Mouse (Mus musculus): ENCODE measurements around the gene Ank3. TPM values are rescaled to one million over a fixed set of nuclear protein-coding genes. Genes with fewer than 3 reads are reported as not detected.

Ank3 gene
- polyA plus RNA-seq, 1 experiment from 2014 or later = 13.4 TPM

DNA sequence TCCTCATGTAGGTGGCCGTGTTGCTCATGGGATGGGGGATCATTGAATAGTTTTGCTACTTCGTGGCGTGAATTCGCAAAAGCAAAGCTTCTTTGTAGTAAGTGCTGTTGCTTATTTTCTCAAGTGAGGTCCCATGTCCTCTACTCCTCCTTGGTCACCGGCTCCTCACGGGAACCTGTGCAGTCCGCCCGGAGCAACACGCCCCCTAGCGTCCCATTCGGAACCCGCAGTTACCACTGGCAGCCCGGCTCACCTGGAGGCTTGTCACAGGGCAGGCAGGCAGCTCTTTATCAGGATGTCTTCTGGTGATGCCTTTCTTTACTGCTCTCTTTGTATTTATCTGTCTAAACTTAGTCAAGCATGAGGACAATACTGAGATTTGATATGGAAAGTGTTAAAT, 157.7 kb downstream of the Ank3 start:
- no peaks in the 10 kb centered on the region for H3K36me3 ChIP-seq (ENCODE audit: control insufficient read depth, insufficient read depth, low read length)
- H3K9me3 ChIP-seq (ENCODE audit: control insufficient read depth, low read length) = no peaks in the 10 kb centered on the region
- ATAC-seq (replicated peaks; ENCODE audit: low FRiP score) (no peak), DNase-seq (ENCODE audit: low spot score) (peak; percentile 44)
- H3K27me3 ChIP-seq (replicated peaks; ENCODE audit: control insufficient read depth, insufficient read depth, low read length) = no peaks in the 10 kb centered on the region
- no peak overlapping the region for H3K4me3 ChIP-seq (ENCODE audit: low read depth, low read length)
- no peak overlapping the region for H3K27ac ChIP-seq (ENCODE audit: low read depth, low read length)
- WGBS = 22% methylated on average over 13 of the region's 13 CpGs
- H3K4me2 ChIP-seq = no peak overlapping the region
- no peak overlapping the region for H3K9ac ChIP-seq (ENCODE audit: low read depth, low read length)
- H3K4me1 ChIP-seq (replicated peaks; ENCODE audit: control insufficient read depth, insufficient read depth, low read length) = no peaks in the 10 kb centered on the region; the same call in 1 of the 2 replicates

DNA sequence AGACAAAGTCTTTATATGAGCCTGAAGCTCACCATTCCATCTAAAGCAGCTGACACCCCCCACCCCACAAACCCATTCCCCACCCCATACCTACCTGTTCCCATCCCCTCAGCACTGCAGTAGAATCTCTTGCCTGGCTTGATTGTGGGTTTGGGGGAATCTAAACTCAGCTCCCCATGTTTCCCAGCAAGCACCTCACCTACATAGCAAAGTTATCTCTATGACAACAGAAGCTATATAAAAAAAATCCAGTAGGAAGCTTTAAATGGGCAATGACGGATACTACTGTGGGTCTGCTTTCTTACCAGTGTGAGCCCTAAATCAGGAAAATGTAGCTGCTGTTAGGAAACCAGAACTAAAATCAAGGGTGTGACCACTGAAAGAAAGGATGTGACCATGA, 161.7 kb downstream of the Ank3 start:
- H3K27me3 ChIP-seq (replicated peaks; ENCODE audit: control insufficient read depth, insufficient read depth, low read length) = no peaks in the 10 kb centered on the region
- ATAC-seq (replicated peaks; ENCODE audit: low FRiP score) = no peak
- no peak overlapping the region for H3K27ac ChIP-seq (ENCODE audit: low read depth, low read length)
- DNase-seq (ENCODE audit: low spot score) = no peak
- no peak overlapping the region for H3K4me2 ChIP-seq
- H3K4me3 ChIP-seq (ENCODE audit: low read depth, low read length) = no peak overlapping the region
- H3K36me3 ChIP-seq (ENCODE audit: control insufficient read depth, insufficient read depth, low read length) = no peaks in the 10 kb centered on the region
- H3K4me1 ChIP-seq (replicated peaks; ENCODE audit: control insufficient read depth, insufficient read depth, low read length) = no peaks in the 10 kb centered on the region; the same call in 1 of the 2 replicates
- H3K9ac ChIP-seq (ENCODE audit: low read depth, low read length) = no peak overlapping the region
- no peaks in the 10 kb centered on the region for H3K9me3 ChIP-seq (ENCODE audit: control insufficient read depth, low read length)
- WGBS = 86% methylated on average over 1 of the region's 1 CpGs

DNA sequence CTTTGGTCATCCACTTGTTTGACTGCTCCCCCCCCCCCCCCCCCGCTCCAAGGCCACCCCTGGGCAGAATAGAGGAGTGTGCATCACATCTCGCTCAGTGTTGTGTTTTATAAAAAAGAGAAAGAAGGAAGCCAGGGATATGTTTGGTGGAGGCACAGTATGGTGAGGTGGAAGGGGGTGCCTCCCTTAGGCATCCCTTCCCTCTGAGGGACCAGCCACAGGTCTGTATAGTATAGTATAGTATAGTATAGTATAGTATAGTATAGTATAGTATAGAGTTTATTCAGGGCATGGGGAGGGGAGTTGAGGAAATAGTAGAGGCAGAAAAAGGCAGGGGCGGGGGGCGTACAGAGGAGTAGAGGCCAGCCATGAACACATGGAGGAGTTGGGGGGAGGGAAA, 164.4 kb downstream of the Ank3 start:
- DNase-seq (ENCODE audit: low spot score) (no peak), ATAC-seq (replicated peaks; ENCODE audit: low FRiP score) (no peak)
- Histone ChIP-seq H3K4me2 (no peak overlapping the region), H3K27ac (ENCODE audit: low read depth, low read length) (no peak overlapping the region), H3K4me1 (replicated peaks; ENCODE audit: control insufficient read depth, insufficient read depth, low read length) (no peaks in the 10 kb centered on the region), H3K27me3 (replicated peaks; ENCODE audit: control insufficient read depth, insufficient read depth, low read length) (no peaks in the 10 kb centered on the region), H3K4me3 (ENCODE audit: low read depth, low read length) (no peak overlapping the region), H3K9me3 (ENCODE audit: control insufficient read depth, low read length) (no peaks in the 10 kb centered on the region), H3K36me3 (ENCODE audit: control insufficient read depth, insufficient read depth, low read length) (no peaks in the 10 kb centered on the region), H3K9ac (ENCODE audit: low read depth, low read length) (no peak overlapping the region)
- 73% methylated on average over 3 of the region's 4 CpGs for WGBS

DNA sequence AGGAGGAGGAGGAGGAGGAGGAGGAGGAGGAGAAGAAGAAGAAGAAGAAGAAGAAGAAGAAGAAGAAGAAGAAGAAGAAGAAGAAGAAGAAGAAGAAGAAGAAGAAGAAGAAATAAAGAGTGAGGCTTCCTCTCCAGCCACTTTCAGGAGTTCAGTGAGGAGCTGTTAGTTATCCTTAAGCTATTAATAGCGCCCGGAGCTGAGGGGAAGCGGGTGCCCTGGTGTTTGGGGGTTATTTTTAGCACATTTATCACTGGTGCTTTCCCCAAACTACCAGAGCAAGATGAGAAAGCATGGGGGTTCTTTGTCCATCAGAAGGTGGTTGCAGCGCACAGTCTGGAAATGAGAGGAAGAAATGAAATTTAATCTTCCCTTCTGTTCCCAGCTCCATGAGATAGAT, 166.5 kb downstream of the Ank3 start:
- Histone ChIP-seq H3K4me3 (ENCODE audit: low read depth, low read length) (no peak overlapping the region), H3K27ac (ENCODE audit: low read depth, low read length) (no peak overlapping the region), H3K4me2 (no peak overlapping the region), H3K4me1 (replicated peaks; ENCODE audit: control insufficient read depth, insufficient read depth, low read length) (no peaks in the 10 kb centered on the region), H3K36me3 (ENCODE audit: control insufficient read depth, insufficient read depth, low read length) (no peaks in the 10 kb centered on the region), H3K27me3 (replicated peaks; ENCODE audit: control insufficient read depth, insufficient read depth, low read length) (no peaks in the 10 kb centered on the region), H3K9me3 (ENCODE audit: control insufficient read depth, low read length) (no peaks in the 10 kb centered on the region), H3K9ac (ENCODE audit: low read depth, low read length) (no peak overlapping the region)
- ATAC-seq (replicated peaks; ENCODE audit: low FRiP score) (no peak), DNase-seq (ENCODE audit: low spot score) (no peak)
- 45% methylated on average over 4 of the region's 4 CpGs for WGBS

DNA sequence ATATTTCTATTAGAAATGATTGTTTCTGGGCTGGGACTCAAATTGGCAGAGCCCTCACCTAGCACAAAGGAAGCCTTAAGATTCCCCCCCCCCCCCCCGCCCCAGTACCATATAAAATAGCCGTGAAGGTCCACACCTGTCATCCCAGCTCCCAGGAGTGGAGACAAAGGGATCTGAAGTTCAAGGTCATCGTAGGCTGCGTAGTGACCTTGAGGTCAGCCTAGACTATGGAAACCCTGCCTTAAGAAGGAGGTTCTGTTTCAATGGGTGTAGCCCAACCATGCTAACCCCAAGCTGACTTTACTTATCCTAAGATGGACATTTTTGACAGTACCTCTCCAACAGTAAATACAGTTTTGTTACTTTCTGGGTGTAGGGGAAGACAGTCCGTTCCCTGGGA, 170.4 kb downstream of the Ank3 start:
- Histone ChIP-seq H3K27me3 (replicated peaks; ENCODE audit: control insufficient read depth, insufficient read depth, low read length) (peaks cover 8% of the 10 kb centered on the region), H3K9me3 (ENCODE audit: control insufficient read depth, low read length) (no peaks in the 10 kb centered on the region), H3K27ac (ENCODE audit: low read depth, low read length) (no peak overlapping the region), H3K4me1 (replicated peaks; ENCODE audit: control insufficient read depth, insufficient read depth, low read length) (0 out of 2 replicates have a peak, but pooled peaks cover 2% of the 10 kb centered on the region), H3K4me3 (ENCODE audit: low read depth, low read length) (no peak overlapping the region), H3K36me3 (ENCODE audit: control insufficient read depth, insufficient read depth, low read length) (no peaks in the 10 kb centered on the region), H3K4me2 (no peak overlapping the region), H3K9ac (ENCODE audit: low read depth, low read length) (no peak overlapping the region)
- DNase-seq (ENCODE audit: low spot score) (no peak), ATAC-seq (replicated peaks; ENCODE audit: low FRiP score) (no peak)
- 82% methylated on average over 5 of the region's 5 CpGs for WGBS

DNA sequence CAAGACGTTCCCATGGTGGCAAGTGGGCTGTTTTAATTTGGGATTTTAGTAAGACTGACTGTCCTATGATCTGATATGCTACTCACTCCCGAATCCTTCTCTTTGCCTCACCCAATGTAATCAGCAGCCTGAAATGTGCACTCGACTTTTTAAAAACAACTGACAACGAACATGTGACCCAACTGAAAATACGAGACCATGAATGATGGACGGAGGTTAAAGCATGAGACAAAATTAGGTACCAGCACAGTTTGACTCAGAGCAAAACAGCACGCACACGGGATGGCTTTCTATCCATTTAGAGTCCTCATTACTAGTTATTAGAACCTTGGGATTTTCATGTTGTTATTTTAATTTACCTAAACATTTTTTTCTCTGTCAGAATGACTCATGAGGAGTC, 171.2 kb downstream of the Ank3 start:
- DNase-seq (ENCODE audit: low spot score) (no peak), ATAC-seq (replicated peaks; ENCODE audit: low FRiP score) (no peak)
- H3K27ac ChIP-seq (ENCODE audit: low read depth, low read length) = no peak overlapping the region
- H3K4me1 ChIP-seq (replicated peaks; ENCODE audit: control insufficient read depth, insufficient read depth, low read length) = 0 out of 2 replicates have a peak, but pooled peaks cover 2% of the 10 kb centered on the region
- no peaks in the 10 kb centered on the region for H3K9me3 ChIP-seq (ENCODE audit: control insufficient read depth, low read length)
- no peak overlapping the region for H3K4me3 ChIP-seq (ENCODE audit: low read depth, low read length)
- 68% methylated on average over 8 of the region's 8 CpGs for WGBS
- no peak overlapping the region for H3K4me2 ChIP-seq
- no peaks in the 10 kb centered on the region for H3K36me3 ChIP-seq (ENCODE audit: control insufficient read depth, insufficient read depth, low read length)
- H3K9ac ChIP-seq (ENCODE audit: low read depth, low read length) = no peak overlapping the region
- H3K27me3 ChIP-seq (replicated peaks; ENCODE audit: control insufficient read depth, insufficient read depth, low read length) = peaks cover 12% of the 10 kb centered on the region

DNA sequence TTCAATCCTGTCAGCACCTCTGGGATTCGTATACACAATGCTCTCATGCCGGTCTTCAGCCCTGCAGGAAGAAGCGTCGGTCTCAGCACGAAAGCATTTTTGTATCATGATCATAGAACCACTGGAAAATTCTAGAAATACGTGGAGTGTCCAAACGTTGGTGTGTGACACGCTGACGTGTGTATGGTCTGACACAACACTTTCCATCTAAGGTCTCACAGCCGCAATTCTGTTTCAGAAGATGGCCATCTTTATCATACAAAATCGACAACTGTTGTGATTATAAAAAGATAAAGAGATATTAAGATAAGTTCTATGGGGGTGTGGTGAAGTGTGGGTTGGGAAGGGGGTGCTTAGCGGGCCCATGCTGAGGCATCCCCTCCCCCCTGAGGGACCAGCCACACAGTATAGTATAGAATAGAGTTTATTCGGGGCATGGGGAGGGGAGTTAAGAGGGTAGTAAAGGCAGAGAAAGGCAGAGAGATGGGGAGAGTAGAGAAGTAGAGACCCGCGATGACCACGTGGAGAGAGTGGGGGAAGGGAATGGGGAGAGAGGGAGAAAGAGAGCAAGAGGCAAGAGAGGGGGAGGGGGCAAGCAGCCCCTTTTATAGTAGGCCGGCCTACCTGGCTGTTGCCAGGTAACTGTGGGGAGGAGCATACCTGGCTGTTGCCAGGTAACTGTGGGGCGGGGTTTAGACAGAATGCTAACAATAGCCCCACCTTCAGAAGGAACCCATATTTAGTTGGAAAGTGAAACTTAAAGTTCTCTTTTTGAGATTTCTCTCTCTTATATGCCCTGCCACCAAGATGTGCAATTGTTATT, 172.1 kb downstream of the Ank3 start:
- Histone ChIP-seq H3K4me2 (peak overlapping the region; percentile 58), H3K27me3 (replicated peaks; ENCODE audit: control insufficient read depth, insufficient read depth, low read length) (peaks cover 12% of the 10 kb centered on the region), H3K36me3 (ENCODE audit: control insufficient read depth, insufficient read depth, low read length) (no peaks in the 10 kb centered on the region), H3K4me3 (ENCODE audit: low read depth, low read length) (no peak overlapping the region), H3K9me3 (ENCODE audit: control insufficient read depth, low read length) (no peaks in the 10 kb centered on the region), H3K4me1 (replicated peaks; ENCODE audit: control insufficient read depth, insufficient read depth, low read length) (0 out of 2 replicates have a peak, but pooled peaks cover 2% of the 10 kb centered on the region), H3K9ac (ENCODE audit: low read depth, low read length) (no peak overlapping the region), H3K27ac (ENCODE audit: low read depth, low read length) (no peak overlapping the region)
- no peak; the same call in 1 of the 2 replicates for ATAC-seq (replicated peaks; ENCODE audit: low FRiP score)
- no peak for DNase-seq (ENCODE audit: low spot score)
- WGBS = 34% methylated on average over 18 of the region's 18 CpGs

DNA sequence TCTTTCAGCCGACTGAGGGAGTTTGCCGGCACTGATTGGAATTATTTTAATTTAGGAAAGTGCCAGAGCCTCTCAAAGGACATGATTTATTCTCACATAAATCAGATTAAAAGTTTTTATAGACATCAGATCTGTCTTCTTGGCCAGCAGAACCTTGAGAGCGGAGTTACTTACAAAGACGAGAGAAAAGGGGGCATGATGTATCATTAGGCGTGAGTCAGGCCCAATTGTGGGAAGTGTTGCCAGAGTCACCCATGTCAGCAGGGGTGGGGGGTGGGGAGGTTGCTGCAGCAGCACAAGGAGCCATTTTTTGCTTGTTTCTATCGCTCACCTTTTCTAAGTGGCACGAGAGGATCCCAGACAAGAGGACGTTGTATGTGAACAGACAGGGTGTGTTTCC, 172.8 kb downstream of the Ank3 start:
- 2% methylated on average over 8 of the region's 8 CpGs for WGBS
- ATAC-seq (replicated peaks; ENCODE audit: low FRiP score) = no peak
- Histone ChIP-seq H3K4me1 (replicated peaks; ENCODE audit: control insufficient read depth, insufficient read depth, low read length) (0 out of 2 replicates have a peak, but pooled peaks cover 2% of the 10 kb centered on the region), H3K9ac (ENCODE audit: low read depth, low read length) (no peak overlapping the region), H3K27ac (ENCODE audit: low read depth, low read length) (no peak overlapping the region), H3K9me3 (ENCODE audit: control insufficient read depth, low read length) (no peaks in the 10 kb centered on the region), H3K4me2 (peak overlapping the region; percentile 58), H3K4me3 (ENCODE audit: low read depth, low read length) (peak overlapping the region; percentile 11; the same call in 1 of the 2 replicates), H3K36me3 (ENCODE audit: control insufficient read depth, insufficient read depth, low read length) (no peaks in the 10 kb centered on the region), H3K27me3 (replicated peaks; ENCODE audit: control insufficient read depth, insufficient read depth, low read length) (peaks cover 12% of the 10 kb centered on the region)
- no peak for DNase-seq (ENCODE audit: low spot score)

DNA sequence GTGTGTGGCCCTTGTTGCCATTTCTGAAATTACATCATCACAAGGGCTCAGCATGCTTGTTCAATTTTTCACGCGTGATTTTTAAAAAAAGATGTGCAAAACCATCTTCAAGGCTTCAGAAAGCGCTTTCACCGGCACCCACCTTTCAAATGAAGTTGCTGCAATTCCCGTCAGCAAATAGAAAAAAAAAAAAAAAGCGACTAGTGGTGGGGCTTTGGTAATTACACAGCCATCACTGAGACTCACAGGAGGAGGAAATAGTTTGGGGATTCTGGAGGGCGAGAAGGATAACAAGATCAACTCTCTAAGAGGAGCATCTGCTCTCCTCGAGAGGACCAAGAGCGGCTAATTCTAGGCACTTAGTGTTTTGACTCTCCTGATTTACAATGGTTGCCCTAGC, 173.4 kb downstream of the Ank3 start:
- DNase-seq (ENCODE audit: low spot score) (no peak), ATAC-seq (replicated peaks; ENCODE audit: low FRiP score) (no peak)
- WGBS = 4% methylated on average over 9 of the region's 9 CpGs
- Histone ChIP-seq H3K27me3 (replicated peaks; ENCODE audit: control insufficient read depth, insufficient read depth, low read length) (peaks cover 12% of the 10 kb centered on the region), H3K4me3 (ENCODE audit: low read depth, low read length) (peak overlapping the region; percentile 11; the same call in 1 of the 2 replicates), H3K4me1 (replicated peaks; ENCODE audit: control insufficient read depth, insufficient read depth, low read length) (0 out of 2 replicates have a peak, but pooled peaks cover 2% of the 10 kb centered on the region), H3K36me3 (ENCODE audit: control insufficient read depth, insufficient read depth, low read length) (no peaks in the 10 kb centered on the region), H3K9ac (ENCODE audit: low read depth, low read length) (no peak overlapping the region), H3K27ac (ENCODE audit: low read depth, low read length) (no peak overlapping the region), H3K4me2 (peak overlapping the region; percentile 58), H3K9me3 (ENCODE audit: control insufficient read depth, low read length) (no peaks in the 10 kb centered on the region)

Data from liver, embryonic 11.5 days (tissue).